Mouse (Mus musculus) liver, embryonic 15.5 days (tissue): ENCODE data around the gene Otub1. TPM values are rescaled to one million over a fixed set of nuclear protein-coding genes. Genes with fewer than 3 reads are reported as not detected.

Experiments
- ATAC-seq: fragments of 200-750 bp; cut with Nextera tagmentation; 2 replicates; pipeline ENCODE4 v1.8.0; 2017; ENCODE audit warnings: moderate number of reproducible peaks, mild to moderate bottlenecking, moderate library complexity; ENCODE audit not compliant: insufficient read depth
- H3K27ac ChIP-seq: fragments of 300-500 bp; sonication (generic); replicated peaks from 2 replicates; pipeline ENCODE4 v1.5.1; 2015; ENCODE audit warnings: mild to moderate bottlenecking, inconsistent platforms
- H3K27me3 ChIP-seq: fragments of 300-500 bp; sonication (generic); 2 replicates; pipeline ENCODE4 v1.6.1; 2015; ENCODE audit warnings: mild to moderate bottlenecking, inconsistent platforms
- H3K36me3 ChIP-seq: fragments of 300-500 bp; sonication (generic); replicated peaks from 2 replicates; pipeline ENCODE4 v1.6.1; 2015; ENCODE audit warnings: moderate library complexity, mild to moderate bottlenecking, inconsistent platforms
- H3K4me1 ChIP-seq: fragments of 300-500 bp; sonication (generic); replicated peaks from 2 replicates; pipeline ENCODE4 v1.6.1; 2015; ENCODE audit warnings: inconsistent platforms
- H3K4me2 ChIP-seq: fragments of 300-500 bp; sonication (generic); 2 replicates; pipeline ENCODE4 v1.6.1; 2015; ENCODE audit warnings: moderate library complexity, mild to moderate bottlenecking, inconsistent platforms
- H3K4me3 ChIP-seq: fragments of 300-500 bp; sonication (generic); replicated peaks from 2 replicates; pipeline ENCODE4 v1.5.1; 2015; ENCODE audit warnings: mild to moderate bottlenecking, inconsistent platforms
- H3K9ac ChIP-seq: fragments of 300-500 bp; sonication (generic); 2 replicates; pipeline ENCODE4 v1.6.1; 2015; ENCODE audit warnings: moderate library complexity, mild to moderate bottlenecking, inconsistent platforms
- H3K9me3 ChIP-seq: fragments of 300-500 bp; sonication (generic); replicated peaks from 2 replicates; pipeline ENCODE4 v1.6.1; 2016; ENCODE audit warnings: inconsistent platforms
- WGBS: fragments of 180-500 bp; shearing (Covaris S2); methylation state at CpG from one replicate; pipeline ENCODE4 v1.1.7; 2015; ENCODE audit warnings: mixed read lengths; ENCODE audit not compliant: insufficient replicate concordance; 5-methylcytosine and 5-hydroxymethylcytosine counted together
- polyA plus RNA-seq: library from polyadenylated mRNA; unstranded; fragments of >200 nt; fragmentation: Nextera tagmentation; extraction: Ambion mirVana; gene quantifications from 2 replicates; pipeline ENCODE4 v1.2.1, GENCODE M21; 2015

Gene Otub1
- polyA plus RNA-seq, 1 experiment from 2014 or later: 53.7 TPM

DNA sequence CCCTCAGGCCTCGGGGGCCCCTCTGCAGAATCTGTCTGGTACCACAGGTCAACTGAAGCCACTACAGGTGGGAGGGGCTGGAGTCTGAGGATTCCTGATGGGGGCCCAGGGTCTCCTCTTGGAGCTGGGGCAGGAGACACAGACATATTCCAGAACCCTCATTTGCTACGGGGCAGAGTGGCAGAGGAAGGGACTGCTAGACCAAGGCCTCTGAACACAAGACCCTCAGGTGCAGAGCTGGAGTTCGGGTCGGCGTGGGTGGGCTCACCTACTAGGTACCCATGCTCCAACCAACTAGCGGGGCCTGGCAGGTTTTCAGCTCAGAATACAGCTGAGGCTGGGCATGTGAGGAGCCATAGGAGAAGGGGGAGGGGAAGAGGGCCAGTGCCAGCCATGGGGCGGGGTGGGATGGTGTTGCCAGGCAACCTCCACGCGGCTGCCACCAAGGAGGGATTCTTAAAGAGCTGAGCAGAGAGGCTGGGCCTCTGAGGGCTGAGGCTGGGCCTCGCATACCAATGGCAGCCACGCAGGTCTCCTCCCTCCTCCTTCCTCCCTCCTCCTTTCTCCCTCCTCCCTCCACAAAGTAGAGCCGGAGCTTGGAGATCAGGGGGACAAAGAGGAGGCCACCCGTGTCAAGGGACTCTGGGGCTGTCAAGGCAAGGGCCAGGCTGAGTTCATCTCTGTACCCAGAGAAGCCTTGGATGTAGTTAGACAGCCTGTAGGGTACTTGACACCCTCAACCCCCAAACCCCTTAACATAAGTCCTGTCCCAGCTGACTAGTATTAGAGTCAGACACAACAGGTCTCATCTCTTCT is 33.9 kb downstream of the Otub1 start:
- H3K4me3 ChIP-seq: no peak overlapping the region
- ATAC-seq: no peak
- H3K9me3 ChIP-seq: no peaks in the 10 kb centered on the region
- peaks cover 31% of the 10 kb centered on the region for H3K27me3 ChIP-seq
- 31% methylated on average over 13 of the region's 13 CpGs for WGBS
- no peak overlapping the region for H3K27ac ChIP-seq
- H3K4me2 ChIP-seq: no peak overlapping the region
- peaks cover 14% of the 10 kb centered on the region for H3K4me1 ChIP-seq
- H3K36me3 ChIP-seq: no peaks in the 10 kb centered on the region
- H3K9ac ChIP-seq: no peak overlapping the region

DNA sequence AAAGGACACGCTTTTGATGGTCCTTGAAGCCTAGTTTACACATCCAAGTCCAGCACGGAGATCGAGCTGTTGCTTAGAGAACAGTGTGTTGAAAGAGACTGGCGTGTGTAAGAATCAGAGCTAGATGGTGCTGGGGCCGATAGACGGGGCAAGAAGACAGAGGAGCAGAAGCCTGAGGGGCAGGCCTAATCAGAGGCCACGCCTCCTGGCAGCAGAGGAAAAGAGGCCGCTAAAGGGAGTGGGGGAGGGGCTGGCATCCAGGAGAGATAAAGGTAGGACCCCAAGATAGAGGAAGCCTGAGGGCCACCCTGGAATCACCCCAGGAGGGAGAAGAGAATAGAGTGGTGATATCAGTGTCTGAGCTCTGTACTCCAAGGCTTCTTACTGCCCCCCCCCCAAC is 34.7 kb downstream of the Otub1 start:
- no peaks in the 10 kb centered on the region for H3K36me3 ChIP-seq
- no peak overlapping the region for H3K4me3 ChIP-seq
- no peak overlapping the region for H3K4me2 ChIP-seq
- 16% methylated on average over 8 of the region's 8 CpGs for WGBS
- H3K9ac ChIP-seq: no peak overlapping the region
- peaks cover 14% of the 10 kb centered on the region for H3K4me1 ChIP-seq
- H3K27me3 ChIP-seq: peaks cover 36% of the 10 kb centered on the region
- H3K27ac ChIP-seq: no peak overlapping the region
- no peaks in the 10 kb centered on the region for H3K9me3 ChIP-seq
- ATAC-seq: no peak

DNA sequence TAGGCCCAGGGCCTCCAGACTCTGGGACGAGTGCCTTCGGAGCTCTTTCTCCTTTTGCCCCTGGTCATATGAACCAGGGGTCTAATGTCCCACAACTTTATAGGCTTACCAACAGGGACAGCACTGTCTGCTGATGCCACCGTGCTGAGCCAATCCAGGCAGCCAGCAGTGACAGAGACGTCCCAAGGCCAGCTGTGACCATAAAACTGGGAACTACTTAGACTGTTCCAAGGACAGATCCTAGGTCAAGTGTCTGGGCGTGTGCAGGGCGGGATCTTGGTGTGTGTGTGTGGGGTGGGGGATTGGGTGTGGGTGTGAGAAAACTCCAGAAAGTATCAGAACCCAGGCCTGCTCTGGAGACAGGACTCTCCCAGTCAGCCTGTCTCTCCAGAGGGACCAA is 35.2 kb downstream of the Otub1 start:
- ATAC-seq: no peak

DNA sequence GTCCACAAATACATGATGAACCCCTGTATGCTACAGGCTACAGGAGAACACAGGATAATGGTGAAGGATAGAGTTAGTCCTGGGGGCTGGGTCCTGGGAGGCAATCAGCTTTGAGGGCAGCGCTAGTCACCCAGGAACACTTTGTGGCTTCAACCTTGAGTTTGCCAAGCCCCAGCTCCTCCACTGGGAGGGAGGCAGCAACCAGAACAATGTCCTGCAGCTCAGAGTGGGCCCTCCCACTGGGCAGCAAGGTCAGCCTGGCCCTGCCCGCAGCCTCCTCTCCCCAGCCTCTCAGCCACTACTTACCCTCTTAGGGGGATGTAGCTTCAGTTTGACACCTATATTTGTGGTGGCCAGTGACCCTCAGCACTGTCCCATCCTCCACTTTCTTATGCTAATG is 37.7 kb downstream of the Otub1 start:
- Histone ChIP-seq H3K4me2 (no peak overlapping the region), H3K4me1 (peaks cover 25% of the 10 kb centered on the region), H3K36me3 (no peaks in the 10 kb centered on the region), H3K9ac (no peak overlapping the region), H3K27ac (no peak overlapping the region), H3K27me3 (peaks cover 64% of the 10 kb centered on the region), H3K9me3 (no peaks in the 10 kb centered on the region), H3K4me3 (no peak overlapping the region)
- 50% methylated on average over 2 of the region's 2 CpGs for WGBS
- no peak for ATAC-seq

More for the DNA sequence above, 35.2 kb downstream of the Otub1 start:
- no peak overlapping the region for H3K9ac ChIP-seq
- peaks cover 39% of the 10 kb centered on the region for H3K27me3 ChIP-seq
- peaks cover 18% of the 10 kb centered on the region for H3K4me1 ChIP-seq
- H3K36me3 ChIP-seq: no peaks in the 10 kb centered on the region
- WGBS: 61% methylated on average over 6 of the region's 6 CpGs
- no peak overlapping the region for H3K4me2 ChIP-seq
- H3K27ac ChIP-seq: no peak overlapping the region
- H3K4me3 ChIP-seq: no peak overlapping the region
- no peaks in the 10 kb centered on the region for H3K9me3 ChIP-seq

DNA sequence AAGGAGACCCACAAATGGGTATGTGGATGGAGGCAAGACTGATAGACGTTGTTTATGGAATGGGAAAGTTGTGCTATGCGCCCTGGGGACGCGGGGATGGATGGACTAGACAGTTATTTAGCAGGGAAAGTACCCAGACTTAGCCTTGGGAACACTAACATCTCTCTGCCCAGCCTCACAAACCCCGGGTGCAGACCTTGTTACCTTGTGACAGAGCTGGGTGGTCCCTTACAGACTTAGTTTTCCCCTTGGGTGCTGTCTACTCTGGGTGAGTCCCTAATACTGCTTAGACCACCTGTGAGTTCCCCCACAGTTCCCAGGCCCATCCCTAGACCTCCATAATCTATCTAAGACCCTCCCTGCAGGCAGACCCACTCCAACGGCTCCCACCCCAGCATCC is 39.3 kb downstream of the Otub1 start:
- Histone ChIP-seq H3K4me3 (no peak overlapping the region), H3K27ac (no peak overlapping the region), H3K9me3 (no peaks in the 10 kb centered on the region), H3K9ac (no peak overlapping the region), H3K36me3 (no peaks in the 10 kb centered on the region), H3K4me2 (no peak overlapping the region), H3K27me3 (peaks cover 77% of the 10 kb centered on the region), H3K4me1 (peaks cover 18% of the 10 kb centered on the region)
- 11% methylated on average over 6 of the region's 6 CpGs for WGBS
- no peak for ATAC-seq

DNA sequence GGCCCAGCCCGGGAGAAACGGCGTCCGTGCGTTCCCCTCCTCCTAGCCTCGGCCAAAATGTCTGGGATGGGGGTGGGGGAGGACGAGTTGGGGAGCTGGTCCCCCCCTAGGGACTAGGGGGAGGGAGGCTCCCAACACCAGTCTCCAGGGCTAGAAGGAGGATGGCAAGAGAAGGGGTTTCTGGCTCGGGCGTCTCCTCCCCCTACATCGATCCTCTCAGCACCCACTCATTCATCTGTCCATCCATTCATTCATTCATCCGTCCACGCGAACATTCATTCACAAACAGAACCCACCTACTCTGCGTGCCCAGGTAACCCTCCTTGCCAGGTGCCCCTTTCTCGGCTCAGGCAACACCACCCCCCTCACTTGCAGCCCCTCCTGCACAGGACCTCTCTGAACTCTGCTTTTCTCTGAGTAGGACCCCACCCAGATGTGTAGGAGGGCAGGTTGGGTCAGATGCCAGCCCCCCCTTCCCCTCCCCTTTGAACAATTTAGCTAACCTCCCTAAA is 39.9 kb downstream of the Otub1 start:
- 6% methylated on average over 14 of the region's 15 CpGs for whole genome bisulfite sequencing
- H3K9ac ChIP-seq: no peak overlapping the region
- peak overlapping the region; percentile 69 for H3K4me2 ChIP-seq
- H3K27me3 ChIP-seq: peaks cover 82% of the 10 kb centered on the region
- peaks cover 13% of the 10 kb centered on the region for H3K4me1 ChIP-seq
- ATAC-seq: no peak
- H3K4me3 ChIP-seq: peak overlapping the region; percentile 48
- no peaks in the 10 kb centered on the region for H3K9me3 ChIP-seq
- H3K36me3 ChIP-seq: no peaks in the 10 kb centered on the region
- no peak overlapping the region for H3K27ac ChIP-seq

DNA sequence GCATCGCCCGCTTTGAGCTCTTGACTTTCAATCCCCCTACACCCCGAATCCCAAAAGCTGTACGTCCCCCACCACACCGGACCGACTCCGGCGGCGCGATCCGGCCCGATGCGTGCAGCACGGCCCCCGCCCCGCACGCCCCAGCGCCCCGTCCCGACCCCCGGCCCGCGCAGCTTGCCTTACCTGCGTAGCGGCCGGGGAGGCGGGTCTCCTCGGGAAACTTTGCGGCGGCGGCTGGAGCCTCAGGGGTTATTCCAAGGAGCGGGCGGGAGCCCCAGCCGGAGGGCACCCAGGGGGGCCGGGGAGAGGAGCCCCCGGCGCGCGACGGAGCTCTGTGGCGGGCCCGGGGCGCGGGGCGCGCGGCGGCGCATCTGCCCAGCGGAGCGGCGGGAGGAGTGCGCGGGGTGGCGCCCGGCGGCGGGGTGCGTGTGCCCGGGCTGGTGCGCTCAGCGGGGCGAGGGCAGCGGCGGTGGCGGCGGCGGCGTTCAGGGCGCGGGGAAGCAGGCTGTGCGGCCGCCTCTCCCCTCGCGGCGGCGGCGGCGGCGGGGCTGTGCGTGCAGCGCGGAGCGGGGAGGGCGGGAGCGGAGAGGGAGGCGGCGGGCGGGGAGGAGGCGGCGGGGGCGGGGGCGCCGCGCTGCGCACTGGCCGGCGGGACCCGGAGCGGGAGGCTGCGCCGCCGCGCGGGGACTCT is 40.5 kb downstream of the Otub1 start:
- peaks cover 88% of the 10 kb centered on the region for H3K27me3 ChIP-seq
- H3K9ac ChIP-seq: no peak overlapping the region

DNA sequence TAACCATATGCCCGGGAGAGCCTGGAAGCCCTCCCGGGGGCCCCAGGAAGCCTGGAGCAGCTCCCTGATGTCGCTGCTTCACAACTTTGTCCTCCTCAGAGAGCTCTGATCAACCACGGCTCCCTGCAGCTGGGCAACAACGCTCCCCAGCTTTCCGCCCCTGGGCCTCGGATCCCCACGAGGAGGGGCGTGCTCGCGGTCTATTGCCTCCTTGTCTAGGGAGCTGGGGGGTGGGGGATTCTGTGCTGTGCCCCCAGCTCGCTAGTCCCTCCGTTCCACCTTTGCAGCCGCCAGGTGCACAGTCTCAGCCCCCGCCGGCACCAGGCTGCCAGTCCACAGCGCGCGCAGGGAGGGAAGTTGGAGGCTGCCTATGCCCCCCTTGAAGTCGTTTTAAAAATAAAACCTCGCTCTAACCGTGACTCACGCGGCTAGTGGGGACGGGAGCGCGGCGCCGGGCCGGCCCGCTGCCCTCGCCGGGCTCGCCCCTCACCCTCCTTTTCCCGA is 41.2 kb downstream of the Otub1 start:
- no peak for ATAC-seq

More for the DNA sequence above, 40.5 kb downstream of the Otub1 start:
- H3K4me1 ChIP-seq: peaks cover 13% of the 10 kb centered on the region
- H3K27ac ChIP-seq: no peak overlapping the region
- H3K36me3 ChIP-seq: no peaks in the 10 kb centered on the region
- no peak for ATAC-seq
- peak overlapping the region; percentile 69 for H3K4me2 ChIP-seq
- peak overlapping the region; percentile 48 for H3K4me3 ChIP-seq
- H3K9me3 ChIP-seq: no peaks in the 10 kb centered on the region
- WGBS: 1% methylated on average over 70 of the region's 105 CpGs

DNA sequence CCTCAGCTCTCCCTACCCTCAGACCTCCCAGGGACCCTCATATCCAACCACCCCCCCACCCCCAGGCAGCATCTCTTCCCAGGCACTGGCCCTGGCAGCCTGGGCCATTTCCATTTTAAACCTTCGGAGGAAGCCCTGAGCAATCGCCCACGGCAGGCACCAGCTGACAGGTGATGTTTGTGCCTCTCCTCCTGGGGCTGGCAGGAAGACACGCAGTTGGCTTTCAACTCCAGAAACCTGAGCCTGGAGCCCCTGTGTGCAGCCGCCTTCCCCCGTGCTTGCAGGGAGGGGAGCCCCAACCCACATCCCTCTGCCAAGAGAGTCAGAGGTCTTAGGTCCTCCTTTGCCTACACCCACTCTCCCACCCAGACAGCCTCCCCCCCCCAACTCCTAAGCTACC is 41.9 kb downstream of the Otub1 start:
- Histone ChIP-seq H3K4me2 (no peak overlapping the region), H3K4me3 (no peak overlapping the region), H3K9ac (no peak overlapping the region), H3K27me3 (peaks cover 100% of the 10 kb centered on the region), H3K9me3 (no peaks in the 10 kb centered on the region), H3K36me3 (no peaks in the 10 kb centered on the region), H3K4me1 (peaks cover 20% of the 10 kb centered on the region), H3K27ac (no peak overlapping the region)
- whole genome bisulfite sequencing: 4% methylated on average over 6 of the region's 6 CpGs
- ATAC-seq: no peak

More for the DNA sequence above, 41.2 kb downstream of the Otub1 start:
- H3K27ac ChIP-seq: no peak overlapping the region
- peak overlapping the region; percentile 48 for H3K4me3 ChIP-seq
- no peak overlapping the region for H3K9ac ChIP-seq
- peaks cover 20% of the 10 kb centered on the region for H3K4me1 ChIP-seq
- H3K36me3 ChIP-seq: no peaks in the 10 kb centered on the region
- H3K4me2 ChIP-seq: peak overlapping the region; percentile 69
- H3K27me3 ChIP-seq: peaks cover 96% of the 10 kb centered on the region
- WGBS: under 1% methylated on average over 35 of the region's 35 CpGs
- no peaks in the 10 kb centered on the region for H3K9me3 ChIP-seq

DNA sequence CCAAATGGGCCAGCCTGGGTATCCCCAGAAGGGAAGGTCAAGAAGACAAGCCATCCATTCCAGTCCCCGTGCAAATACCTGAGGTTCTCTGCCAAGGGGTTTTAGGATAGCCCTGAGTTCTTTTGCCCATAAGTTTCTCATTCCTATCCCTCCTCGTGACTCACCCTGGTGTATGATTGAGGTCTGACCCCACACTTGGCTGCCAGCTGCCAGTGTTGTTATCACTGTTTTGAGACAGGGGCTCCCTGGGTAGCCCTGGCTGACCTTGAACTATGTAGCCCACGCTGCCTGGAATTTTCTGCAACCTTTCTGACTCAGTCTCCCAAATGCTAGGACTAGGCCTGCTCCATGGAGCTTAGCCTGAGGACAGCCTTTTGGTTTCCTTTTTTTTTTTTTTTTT is 45.1 kb downstream of the Otub1 start:
- H3K27me3 ChIP-seq: peaks cover 89% of the 10 kb centered on the region
- 47% methylated on average over 3 of the region's 3 CpGs for WGBS
- H3K36me3 ChIP-seq: no peaks in the 10 kb centered on the region

More for the DNA sequence above, 45.1 kb downstream of the Otub1 start:
- no peak overlapping the region for H3K9ac ChIP-seq
- H3K9me3 ChIP-seq: no peaks in the 10 kb centered on the region
- no peak overlapping the region for H3K27ac ChIP-seq
- no peak overlapping the region for H3K4me2 ChIP-seq
- peaks cover 18% of the 10 kb centered on the region for H3K4me1 ChIP-seq
- no peak overlapping the region for H3K4me3 ChIP-seq
- no peak for ATAC-seq
